Mouse (Mus musculus) kidney, adult 11 months (tissue): ENCODE measurements at regions not wholly inside any gene's neighbourhood (a gene's known extent, or its start where the extent isn't known, plus 50 kb on each side); places are given as distances from the start of the nearest gene placed in this dataset.
"Not testable (repeated sequence)": the region's sequence is repeated elsewhere in the genome, so short reads cannot be mapped to it uniquely, and the experiment has no call there.

Experiments used
- DNase-seq: peaks from one replicate; pipeline ENCODE4 v3.0.0; 2022

DNA sequence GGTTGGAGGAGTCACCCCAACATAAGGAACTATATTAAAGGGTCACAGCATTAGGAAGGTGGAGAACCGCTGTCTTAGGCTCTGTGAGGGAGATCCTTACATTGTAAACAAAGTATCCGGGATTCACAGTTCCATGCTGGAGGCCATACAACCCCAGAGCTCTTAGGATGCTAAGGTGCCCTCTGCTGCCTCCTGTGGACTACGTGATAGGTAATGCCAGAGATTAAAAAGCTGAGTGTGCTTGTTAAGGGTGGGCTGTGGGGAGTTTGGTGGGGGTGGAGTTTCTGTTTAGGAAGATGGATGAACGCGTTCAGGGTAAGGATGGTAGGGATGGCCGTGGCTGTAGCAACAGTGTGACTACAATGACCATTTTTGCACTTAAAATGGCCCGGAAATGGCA lies 148.4 kb upstream of the Ubl3 start:
- DNase-seq: no peak

DNA sequence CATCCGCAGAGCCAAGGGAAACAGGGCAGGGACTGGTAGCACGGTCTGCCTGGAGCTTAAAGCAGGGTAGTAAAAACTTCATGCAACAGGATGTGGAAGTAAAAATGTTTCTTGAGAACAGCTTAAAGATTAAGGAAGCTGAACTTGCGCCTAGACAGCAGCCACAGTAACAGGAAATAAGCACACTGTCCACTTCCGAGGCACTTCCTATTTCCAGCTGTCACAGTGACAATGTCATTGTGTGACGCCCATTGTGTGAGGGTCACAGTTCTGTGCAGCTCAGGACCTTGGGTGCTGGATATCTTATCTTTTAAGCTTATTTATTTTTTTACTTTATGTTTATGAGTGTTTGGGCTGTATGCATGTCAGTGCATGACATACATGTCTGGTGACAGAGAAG lies 147.7 kb upstream of the Ubl3 start:
- no peak for DNase-seq

DNA sequence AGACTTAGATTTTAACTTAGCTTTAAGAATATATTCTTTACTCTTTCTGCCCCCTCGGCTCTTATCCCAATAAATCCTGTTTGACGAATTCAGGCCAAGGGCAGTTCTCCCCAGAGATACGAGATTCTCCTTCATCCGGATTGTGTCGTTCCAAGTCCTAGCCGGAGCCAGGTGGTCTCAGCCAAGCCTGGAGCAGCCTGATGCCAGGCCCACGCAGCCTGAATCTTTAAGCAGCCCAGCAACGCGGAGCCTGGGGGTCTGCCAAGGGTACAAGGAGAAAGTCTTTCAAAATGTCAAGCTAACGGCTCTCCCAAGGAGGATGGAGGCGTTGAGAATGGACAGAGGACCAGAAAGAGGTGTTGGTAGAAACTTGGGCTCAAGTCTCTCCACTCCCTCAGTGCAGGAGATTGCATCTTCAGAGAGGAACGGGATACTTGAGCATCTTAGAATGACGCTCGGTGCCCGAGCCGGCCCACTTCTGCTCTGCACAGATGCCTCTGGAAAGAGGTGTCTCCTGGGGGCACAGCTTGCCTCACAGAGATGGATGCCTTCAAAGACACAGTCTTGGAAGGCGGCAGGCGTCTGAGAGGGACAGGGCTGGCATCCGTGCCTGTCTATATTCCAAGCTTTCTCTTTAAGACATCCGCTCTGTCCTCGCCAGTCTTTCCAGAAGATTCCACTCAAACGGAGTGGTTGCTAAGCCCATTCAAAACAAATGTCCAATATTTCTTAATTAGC lies 145.2 kb upstream of the Ubl3 start:
- no peak for DNase-seq

DNA sequence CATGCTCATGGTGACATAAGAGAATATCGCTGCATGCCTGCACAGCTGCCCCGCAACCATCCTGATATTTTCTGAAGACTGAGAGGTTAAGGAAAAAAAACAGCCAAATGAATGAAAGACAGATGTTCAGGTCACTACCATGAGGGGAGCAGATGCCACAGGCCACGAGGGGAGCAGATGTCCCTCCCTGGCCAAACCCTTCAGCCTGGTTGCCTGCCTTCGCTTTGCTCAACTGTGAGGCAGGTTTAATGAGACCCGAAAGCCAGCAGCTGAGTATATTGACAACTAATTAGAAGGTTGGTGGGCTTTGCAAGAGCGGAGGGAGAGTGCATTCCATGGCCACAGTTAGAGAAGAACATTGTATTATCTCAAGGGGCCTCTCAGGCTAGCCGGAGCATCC lies 141.8 kb upstream of the Ubl3 start:
- DNase-seq: no peak

DNA sequence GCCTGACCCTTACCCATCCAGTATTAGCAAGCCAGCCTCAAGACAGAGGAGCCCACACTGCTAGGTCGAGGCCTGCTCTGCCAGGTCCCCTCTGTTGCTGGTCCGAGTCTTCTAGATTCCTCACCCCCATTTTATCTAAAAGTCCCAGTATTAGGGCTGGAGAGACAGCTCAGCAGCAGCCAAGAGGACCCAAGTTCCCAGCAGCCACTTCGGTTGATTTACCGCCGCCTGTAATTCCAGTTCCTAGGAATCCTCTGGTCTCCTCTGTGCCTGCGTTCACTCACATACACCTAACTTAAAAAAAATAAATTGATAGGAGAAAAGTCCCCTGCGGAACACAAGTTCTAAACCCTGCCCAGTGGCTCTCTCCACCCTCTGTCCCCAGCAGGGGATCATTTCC lies 138.9 kb upstream of the Ubl3 start:
- no peak for DNase-seq

DNA sequence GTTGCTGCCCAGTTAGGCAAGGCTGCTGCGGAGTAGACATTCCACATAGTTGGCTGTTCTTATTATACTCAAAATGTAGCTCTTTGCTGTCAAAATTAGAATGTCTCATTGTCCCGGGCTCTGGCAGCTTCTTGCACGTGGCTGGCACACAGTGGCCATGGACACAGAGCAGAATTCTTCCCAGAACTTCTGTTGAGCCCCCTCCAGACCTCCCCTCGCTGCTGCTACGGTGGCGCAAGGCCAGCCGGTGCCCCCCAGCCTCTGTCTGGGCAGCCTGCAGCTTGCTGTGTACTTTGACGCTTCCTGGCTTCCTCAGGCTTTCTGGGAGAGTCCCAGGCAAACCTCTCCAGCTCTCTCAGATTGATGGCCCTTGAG lies 138.2 kb upstream of the Ubl3 start:
- DNase-seq: no peak

DNA sequence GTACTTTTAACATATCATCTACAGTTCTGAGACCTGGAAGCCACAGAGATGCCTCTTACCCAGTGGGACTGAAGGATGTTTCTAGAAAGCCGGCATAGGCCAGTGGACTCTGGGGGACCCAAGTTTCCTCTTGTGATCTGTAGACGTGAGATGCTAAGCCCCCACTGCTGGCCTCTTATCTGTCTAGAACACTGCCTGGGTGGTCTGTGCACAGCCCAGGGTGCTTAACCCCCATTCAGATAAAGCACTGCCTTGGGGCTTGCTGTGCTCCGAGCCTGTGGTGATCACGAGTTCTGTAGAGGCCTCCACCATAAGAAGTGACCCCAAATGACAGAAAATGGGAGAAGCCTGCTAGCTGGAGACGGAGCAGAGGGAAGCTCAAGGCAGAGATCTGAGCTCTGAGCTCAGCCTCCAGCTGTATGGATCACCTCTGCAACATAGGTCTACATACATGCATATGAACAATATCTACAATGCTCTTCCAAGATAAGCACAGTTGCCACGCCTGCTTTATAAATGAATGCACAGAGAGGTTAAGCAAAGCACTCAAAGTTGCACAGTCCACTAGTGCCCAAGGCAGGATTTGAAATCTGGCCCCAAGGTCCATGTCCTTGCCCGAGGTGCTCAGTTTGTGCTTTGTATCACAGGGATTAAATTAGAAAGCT lies 137.7 kb upstream of the Ubl3 start:
- DNase-seq: no peak

DNA sequence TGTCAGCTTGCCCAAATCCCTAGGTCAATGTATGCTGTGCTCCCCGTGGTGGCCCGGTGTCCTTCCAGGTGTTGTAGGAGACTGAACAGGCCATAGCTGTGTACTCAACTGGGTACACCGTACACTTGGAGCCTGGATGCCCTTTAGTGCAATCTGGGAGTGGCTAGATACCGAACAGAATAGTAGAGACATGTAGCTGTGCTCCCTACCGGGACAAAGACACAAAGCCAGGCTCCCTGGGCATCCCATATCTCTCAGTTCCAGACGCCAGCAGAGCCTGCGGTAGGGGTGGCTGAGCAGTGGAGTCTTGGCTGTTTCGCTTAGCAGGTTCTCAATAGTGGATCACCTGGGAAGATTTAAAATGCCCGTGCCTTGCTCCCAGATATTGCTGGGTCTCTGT lies 136.7 kb upstream of the Ubl3 start:
- DNase-seq: no peak

DNA sequence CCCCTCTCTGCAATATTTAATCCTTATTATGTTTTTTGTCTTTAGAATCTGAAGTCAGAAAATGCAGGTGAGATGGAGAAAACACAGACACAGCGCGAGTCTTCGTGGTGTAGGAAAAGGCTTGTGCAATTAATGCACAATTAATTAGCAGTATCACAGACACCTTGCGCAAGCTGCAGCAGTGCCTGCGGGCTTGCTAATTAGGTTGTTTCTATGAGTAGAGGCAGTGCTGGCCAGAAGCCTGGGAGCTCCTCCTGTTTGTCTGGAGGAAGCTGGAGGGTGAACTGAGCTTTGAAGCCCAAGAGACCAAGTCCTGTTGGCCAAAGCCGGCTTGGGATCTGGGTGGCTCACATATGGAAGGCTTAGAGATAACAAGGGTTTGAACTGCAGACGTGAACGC lies 135.9 kb upstream of the Ubl3 start:
- no peak for DNase-seq

DNA sequence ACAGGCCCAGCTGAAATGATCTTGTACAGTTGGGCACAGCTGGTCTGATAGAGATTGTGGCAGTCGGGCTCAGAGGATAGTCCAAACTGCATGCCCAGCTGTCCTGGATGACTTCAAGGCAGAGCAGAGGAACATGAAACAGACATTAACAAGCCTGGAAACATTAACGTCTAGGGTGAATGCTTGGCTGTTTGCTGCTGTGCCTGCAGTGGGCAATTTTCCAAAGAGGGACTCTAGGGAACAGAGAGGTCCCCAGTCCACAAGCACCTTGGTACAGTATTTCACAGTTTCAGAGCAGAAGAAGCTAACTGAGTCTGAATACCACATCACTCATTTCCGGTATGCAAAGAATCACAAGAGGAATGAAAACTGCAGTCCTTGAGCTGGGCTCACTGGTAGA lies 135.2 kb upstream of the Ubl3 start:
- no peak for DNase-seq

DNA sequence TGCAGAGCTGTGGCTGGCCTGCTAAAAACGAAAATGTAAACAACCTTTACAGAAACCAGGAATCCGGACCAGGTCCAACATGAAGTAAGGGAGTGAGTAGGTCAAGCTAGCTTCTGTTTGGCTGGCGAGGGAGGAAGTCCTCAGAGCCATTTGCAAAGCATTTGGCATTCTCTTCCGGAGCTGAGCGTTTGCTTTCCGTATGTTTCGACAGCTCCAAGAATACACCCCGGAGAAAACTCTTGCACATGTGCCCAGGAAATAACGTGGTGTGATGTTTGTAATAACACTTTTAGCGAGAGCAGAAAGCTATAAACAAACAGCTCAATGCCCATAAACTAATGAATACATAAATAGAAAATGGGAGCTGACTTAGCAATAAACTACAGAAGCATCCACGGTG lies 131.6 kb upstream of the Ubl3 start:
- no peak for DNase-seq

DNA sequence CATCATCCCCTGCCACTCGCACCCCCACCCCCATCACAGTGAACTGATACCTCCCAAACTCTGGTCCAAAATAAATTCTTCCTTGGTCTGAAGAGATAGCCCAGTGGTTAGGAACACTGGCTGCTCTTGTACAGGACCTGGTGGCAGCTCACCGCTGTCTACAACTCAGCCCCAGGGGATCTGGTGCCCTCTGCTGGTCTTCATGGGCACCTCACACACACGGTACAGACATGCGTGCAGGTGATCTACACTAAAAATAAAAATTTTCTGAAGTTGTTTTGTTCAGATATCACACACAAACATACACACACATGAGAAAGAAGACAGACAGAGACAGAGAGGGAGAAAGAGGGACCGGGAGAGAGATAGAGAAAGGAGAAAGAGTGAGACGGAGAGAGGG lies 130.0 kb upstream of the Ubl3 start:
- no peak for DNase-seq

DNA sequence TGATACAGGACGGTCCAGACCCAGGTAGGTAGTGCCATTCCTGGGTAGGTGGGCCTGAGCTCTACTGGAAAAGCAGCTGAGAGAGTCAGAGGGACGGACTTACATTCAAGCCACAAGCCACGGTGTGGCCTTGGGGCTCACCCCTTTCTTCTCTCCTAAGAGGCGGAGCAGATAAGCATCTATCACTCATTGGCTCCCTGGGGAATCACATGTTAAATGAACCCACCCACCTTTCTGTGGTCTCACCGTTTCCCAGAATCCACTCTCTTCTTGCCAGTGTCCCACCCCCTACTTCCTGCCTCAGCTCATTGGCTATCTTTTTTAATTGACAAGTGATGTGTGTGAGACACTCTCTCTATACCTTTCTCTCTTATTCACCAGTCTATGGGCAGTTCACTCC lies 127.8 kb upstream of the Ubl3 start:
- no peak for DNase-seq

DNA sequence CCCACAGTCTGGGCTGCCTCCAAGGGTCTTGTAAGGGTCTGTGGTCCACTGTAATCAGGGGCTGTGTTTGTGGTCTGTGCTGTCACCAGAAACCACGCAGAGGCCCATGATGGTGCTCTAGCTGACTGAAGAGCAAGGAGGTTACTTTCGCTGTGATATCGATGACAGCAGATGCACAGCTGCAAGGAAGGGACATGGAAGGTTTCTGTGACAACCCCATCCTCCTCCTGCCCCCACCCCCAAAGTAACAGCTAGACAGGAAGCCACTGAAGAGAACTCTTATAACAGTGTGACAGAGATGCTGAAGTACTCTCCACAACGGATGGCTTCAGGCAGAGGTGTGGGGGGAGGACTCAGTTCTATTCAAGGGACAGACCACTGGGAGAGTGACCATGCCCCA lies 127.0 kb upstream of the Ubl3 start:
- DNase-seq: no peak

DNA sequence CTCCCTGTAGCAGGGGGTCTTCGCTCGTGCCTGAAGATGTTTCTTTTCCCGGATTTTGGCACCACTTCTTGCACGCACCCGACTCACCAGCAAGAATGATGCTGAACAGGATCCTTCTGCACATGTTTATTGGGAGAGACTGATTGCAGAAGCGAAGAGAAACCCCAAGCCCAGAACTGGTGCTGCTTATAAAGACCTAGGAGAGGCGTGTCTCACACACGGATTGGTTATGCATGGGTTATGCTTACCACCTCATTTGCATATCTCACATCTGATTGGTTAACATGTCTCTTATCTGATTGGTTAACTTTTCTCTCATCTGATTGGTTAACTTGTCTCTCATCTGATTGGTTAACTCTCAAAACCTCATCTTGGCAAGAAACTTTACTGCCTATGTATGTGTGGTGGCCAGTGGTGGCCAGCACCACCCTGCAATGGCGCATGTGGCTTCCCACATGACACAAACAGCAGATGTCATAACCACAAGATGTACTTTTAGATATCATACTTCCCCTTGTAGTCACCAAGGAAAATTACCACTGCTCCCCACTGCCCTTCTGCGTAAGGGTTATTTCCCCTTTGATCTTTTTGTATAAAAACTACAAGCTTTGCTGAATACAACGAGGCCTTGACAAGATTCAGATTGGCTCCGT lies 125.8 kb upstream of the Ubl3 start:
- not testable (repeated sequence) for DNase-seq

DNA sequence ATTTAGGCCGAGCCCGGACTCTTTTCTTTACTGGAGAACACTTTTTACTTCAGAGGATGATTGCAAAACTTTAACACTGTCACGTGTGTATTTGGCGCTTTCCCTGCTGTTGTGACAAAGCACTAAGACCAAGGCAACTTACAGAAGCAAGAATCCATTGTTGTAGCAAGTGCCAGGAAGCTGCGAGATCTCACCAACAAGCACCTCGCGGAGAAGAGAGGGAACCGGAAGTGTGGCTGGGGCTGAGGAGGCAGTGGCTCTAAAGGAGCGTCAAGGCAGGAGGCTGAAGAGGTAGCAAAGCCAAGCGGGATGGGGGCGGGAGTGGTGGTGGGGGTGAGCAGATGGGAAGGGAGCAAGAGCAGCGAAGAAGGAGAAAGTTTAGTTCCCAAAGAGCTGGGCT lies 121.7 kb upstream of the Ubl3 start:
- DNase-seq: no peak

DNA sequence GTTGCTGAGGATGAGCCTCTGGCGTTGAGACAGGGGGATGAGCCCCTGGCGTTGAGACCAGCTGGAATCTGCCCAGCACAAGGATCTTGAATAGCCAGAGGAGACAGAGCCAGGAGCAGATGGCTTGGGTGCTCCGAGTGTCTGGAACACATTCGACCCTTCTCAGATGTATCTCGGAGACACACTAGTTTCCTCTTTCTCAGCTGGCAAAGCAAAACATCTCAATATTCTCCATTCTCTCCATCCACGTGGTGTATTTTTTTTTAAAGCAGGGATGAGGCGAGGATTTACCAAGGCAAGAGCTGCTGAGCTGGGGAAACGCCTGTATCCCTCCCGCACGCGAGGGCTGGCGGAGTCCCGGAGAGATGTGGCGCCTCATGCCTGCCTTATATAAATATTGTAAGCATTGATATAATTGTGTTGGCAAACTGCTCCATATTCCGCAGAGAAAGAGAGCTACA lies 109.7 kb upstream of the Ubl3 start:
- DNase-seq: no peak

DNA sequence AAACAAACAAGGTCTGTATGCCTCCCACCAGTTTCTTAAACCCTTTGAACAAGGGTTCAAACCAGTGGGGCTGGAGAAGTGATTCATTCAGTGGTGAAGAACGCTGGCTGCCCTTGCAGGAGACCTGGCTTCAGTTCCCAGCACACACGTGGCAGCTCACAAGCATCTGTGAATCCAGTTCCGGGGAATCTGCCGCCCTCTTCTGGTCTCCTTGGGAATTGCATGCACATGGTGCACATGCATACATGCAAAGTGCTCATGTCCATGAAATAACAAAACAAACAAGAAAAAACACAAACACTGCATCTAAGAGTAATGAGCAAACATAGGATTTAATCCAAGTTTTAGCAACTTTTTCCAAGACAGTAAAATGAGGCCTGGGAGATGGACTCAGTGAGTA lies 108.5 kb upstream of the Ubl3 start:
- DNase-seq: no peak

DNA sequence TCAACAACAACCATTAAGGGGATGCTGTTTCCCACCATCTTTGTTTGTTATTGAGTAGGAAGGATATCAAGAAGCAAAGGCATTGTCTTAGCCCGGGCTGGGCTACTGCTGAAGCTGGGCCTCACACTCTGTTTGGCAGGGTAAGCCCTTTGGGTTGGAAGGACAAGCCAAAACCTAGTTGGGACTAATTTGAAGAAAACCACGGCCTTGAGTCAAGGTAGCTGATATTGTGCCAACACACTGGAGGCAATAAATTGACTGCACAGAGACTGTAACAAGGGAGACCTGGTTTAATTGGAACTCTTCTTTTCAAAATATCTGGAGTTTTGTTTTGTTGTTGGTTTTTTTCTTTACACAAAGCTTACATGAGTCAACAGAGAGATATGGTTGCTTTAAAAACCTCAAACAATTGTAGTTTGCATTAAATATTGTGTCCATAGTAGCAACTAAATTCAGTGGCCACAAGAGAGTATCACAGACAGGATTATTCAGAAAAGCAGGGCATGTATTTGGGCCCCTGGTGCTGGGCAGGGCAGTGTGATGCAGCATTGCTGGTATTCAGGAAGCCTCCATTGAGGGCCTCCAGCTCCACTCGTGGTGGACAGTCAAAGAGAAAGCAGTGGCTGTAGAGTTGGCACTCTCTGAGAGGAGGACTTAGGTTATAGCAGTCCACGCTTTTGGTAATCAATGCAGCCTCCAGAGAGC lies 105.5 kb upstream of the Ubl3 start:
- DNase-seq: no peak

DNA sequence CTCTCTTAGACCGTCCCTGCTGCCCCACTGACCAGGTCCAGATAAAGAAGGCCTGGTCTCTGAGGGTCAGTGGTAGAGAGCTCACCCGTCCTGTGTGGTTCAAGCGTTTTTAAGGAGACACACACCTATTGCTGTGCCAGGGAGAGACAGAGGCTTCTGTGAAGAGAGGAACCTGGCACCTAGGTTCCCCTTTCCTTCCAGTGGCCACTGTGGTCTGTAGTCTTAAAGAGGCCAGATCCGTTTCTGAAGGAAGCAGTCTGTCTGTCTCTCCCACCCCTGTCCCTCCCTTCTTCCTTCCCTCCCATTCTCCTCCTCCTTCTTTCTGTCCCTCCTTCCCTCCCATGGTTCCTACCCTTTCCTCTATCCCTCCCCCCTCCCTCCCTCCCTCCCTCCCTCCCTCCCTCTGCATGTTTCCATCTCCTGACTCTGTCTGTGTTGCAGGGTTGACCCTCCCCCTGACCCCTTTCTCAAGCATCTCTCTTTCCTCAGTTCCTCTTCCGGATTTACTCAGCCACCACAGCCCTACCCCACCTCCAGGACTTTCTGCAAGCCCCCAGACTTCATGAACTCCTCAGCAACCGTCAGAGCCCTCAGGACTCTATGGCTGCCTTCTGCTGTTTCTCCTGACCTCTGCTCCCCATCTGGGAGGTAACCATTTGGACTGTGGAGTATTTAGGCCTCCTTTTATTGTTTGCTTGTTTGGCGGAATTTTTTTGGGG lies 100.1 kb upstream of the Ubl3 start:
- no peak for DNase-seq

DNA sequence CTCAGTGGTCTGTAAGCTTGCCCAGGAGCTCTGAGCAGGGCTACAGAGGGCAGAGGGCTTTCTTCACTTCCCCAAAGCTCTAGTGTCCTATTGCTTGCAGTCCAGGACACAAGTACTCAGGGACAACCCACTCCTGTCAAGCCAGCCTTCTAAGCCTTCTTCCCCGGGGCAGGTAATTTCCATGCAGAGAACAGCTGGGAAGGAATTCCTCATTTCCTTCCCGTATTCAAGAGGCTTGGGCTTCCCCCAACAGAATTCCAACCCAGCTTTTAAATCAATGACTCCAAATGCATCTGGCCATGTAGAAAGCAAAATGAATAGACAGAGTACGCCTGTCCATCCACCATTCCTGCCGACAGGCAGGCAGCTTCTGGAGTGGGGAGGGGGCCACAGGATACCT lies 99.1 kb upstream of the Ubl3 start:
- no peak for DNase-seq

DNA sequence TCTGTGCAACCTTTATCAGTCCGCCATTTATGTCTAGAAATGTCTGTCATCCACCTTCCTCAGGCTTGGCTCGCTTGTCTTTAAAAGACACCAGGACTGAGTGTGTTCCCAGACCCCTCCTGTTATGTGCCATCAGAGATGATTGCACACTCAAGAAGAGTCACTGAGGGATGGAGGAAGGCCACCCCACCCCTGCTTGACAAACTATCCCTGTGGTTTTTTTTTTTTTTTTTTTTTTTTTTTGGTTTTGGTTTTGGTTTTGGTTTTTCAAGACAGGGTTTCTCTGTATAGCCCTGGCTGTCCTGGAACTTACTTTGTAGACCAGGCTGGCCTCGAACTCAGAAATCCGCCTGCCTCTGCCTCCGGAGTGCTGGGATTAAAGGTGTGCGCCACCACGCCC lies 97.0 kb upstream of the Ubl3 start:
- not testable (repeated sequence) for DNase-seq

DNA sequence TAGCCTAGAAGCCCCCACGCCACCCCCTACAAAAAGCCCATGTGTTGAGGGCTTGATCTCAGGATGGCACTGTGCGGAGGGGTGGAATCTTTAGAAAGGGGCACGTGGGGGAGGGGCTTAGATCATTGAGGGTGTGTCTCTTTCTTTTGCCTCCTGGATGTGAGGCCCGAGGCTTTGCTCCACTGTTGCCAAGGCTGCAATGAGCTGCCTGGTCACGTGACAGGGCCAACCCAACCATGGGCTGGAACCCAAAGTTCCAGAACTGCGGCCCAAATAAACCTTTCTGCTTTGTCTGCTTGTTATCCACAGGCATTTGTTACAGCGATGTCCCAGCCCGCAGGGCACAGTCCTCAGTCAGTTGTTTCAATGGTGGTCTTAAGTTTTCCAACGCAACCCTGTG lies 96.5 kb upstream of the Ubl3 start:
- no peak for DNase-seq
